In genomic region chr2:152177162-152177805, GRCm38 (mm10) we compare ENCODE assay signal across 9 mouse cellular contexts. TPM values are rescaled to one million over a fixed set of nuclear protein-coding genes. Genes with fewer than 3 reads are reported as not detected.
DNase-seq lines count a peak whose midpoint lies in the region; ATAC-seq and TF ChIP-seq lines count a peak whose summit lies in the region.
"Had no signal": no experiment of that assay in that cellular context is flagged by ENCODE, and none has a peak within 500 bp of the region (broad histone marks: within the 10 kb centered on the region; RNA-seq: fewer than 3 reads in every experiment).

No protein-coding gene starts in this region.

- peak; percentile 45; the same call in 1 of the 2 replicates for ATAC-seq in hindbrain, embryonic 16.5 days
- ATAC-seq in liver, postnatal 0 days = no peak
- peak; percentile 67 for ATAC-seq in stomach, embryonic 15.5 days (ENCODE audit: insufficient read depth, low FRiP score, low read depth)

- no peak overlapping the region for H3K9ac ChIP-seq in hindbrain, embryonic 16.5 days (ENCODE audit: low read depth, low read length)
- H3K9ac ChIP-seq in liver, postnatal 0 days (replicated peaks) = no peak overlapping the region
- no peak overlapping the region for H3K9ac ChIP-seq in stomach, embryonic 15.5 days
- H3K9ac ChIP-seq: liver, embryonic 14.5 days had no signal

- no peaks in the 10 kb centered on the region for H3K27me3 ChIP-seq in hindbrain, embryonic 16.5 days (replicated peaks; ENCODE audit: control insufficient read depth, insufficient read depth, low read length)
- H3K27me3 ChIP-seq in liver, postnatal 0 days (ENCODE audit: insufficient read depth, low read length) = peaks cover 5% of the 10 kb centered on the region; the same call in 1 of the 2 replicates
- H3K27me3 ChIP-seq in stomach, embryonic 15.5 days (replicated peaks) = no peaks in the 10 kb centered on the region

- no peak for TF ChIP-seq CTCF in brain, embryonic 14.5 days (IDR thresholded peaks at IDR 0.05; ENCODE audit: borderline replicate concordance, extremely low read depth, insufficient read depth, insufficient read length)
- TF ChIP-seq CTCF in liver, postnatal 0 days (IDR thresholded peaks at IDR 0.05; ENCODE audit: low read depth) = no peak

- H3K4me2 ChIP-seq in hindbrain, embryonic 16.5 days (ENCODE audit: low read length) = peak overlapping the region; percentile 39
- H3K4me2 ChIP-seq in liver, postnatal 0 days (ENCODE audit: low read depth, low read length) = 0 out of 2 replicates have a peak overlapping the region, but pooled peaks have one; percentile 8
- peak overlapping the region; percentile 36 for H3K4me2 ChIP-seq in stomach, embryonic 15.5 days

- H3K4me3 ChIP-seq in hindbrain, embryonic 16.5 days (ENCODE audit: low read length) = no peak overlapping the region
- H3K4me3 ChIP-seq in liver, postnatal 0 days (ENCODE audit: low read depth, low read length) = no peak overlapping the region
- H3K4me3 ChIP-seq in stomach, embryonic 15.5 days (replicated peaks) = no peak overlapping the region; the same call in 1 of the 2 replicates

- peaks cover 2% of the 10 kb centered on the region; the same call in 1 of the 2 replicates for H3K4me1 ChIP-seq in hindbrain, embryonic 16.5 days (ENCODE audit: control insufficient read depth, insufficient read depth, low read depth, low read length)
- H3K4me1 ChIP-seq in liver, postnatal 0 days (ENCODE audit: insufficient read depth) = no peaks in the 10 kb centered on the region
- H3K4me1 ChIP-seq in stomach, embryonic 15.5 days = 0 out of 2 replicates have a peak, but pooled peaks cover 8% of the 10 kb centered on the region

- DNase-seq in brain, embryonic 14.5 days (ENCODE audit: low read depth) = peak; percentile 44
- peak; percentile 24 for DNase-seq in gastrocnemius, postnatal 10 days
- no peak for DNase-seq in liver, postnatal 0 days
- DNase-seq in cerebellum, adult 11-12 months = no peak
- no peak for DNase-seq in frontal cortex, postnatal 10 days (ENCODE audit: low spot score in 2 of 2)
- no peak for DNase-seq in thymus, postnatal 4 days

- TF ChIP-seq EP300 in liver, postnatal 0 days (IDR thresholded peaks at IDR 0.05; ENCODE audit: low read depth) = no peak

- no peaks in the 10 kb centered on the region for H3K9me3 ChIP-seq in hindbrain, embryonic 16.5 days (ENCODE audit: control insufficient read depth, low read length)
- no peaks in the 10 kb centered on the region for H3K9me3 ChIP-seq in liver, postnatal 0 days (ENCODE audit: low read length)
- H3K9me3 ChIP-seq in stomach, embryonic 15.5 days = no peaks in the 10 kb centered on the region

- no peak for TF ChIP-seq POLR2A in brain, embryonic 14.5 days (IDR thresholded peaks at IDR 0.05; ENCODE audit: borderline replicate concordance, extremely low read depth, insufficient read depth, insufficient read length, poor library complexity, severe bottlenecking)

- H3K27ac ChIP-seq in hindbrain, embryonic 16.5 days (ENCODE audit: low read depth, low read length) = no peak overlapping the region
- H3K27ac ChIP-seq in liver, postnatal 0 days (ENCODE audit: low read depth) = no peak overlapping the region
- no peak overlapping the region for H3K27ac ChIP-seq in stomach, embryonic 15.5 days
- H3K27ac ChIP-seq: liver, embryonic 14.5 days had no signal

- 12% methylated on average over 24 of the region's 24 CpGs for WGBS in hindbrain, embryonic 16.5 days
- 13% methylated on average over 24 of the region's 24 CpGs for whole genome bisulfite sequencing in liver, postnatal 0 days (ENCODE audit: insufficient replicate concordance)
- WGBS in stomach, embryonic 15.5 days = 18% methylated on average over 24 of the region's 24 CpGs

- H3K36me3 ChIP-seq in hindbrain, embryonic 16.5 days (ENCODE audit: control insufficient read depth, insufficient read depth, low read length) = no peaks in the 10 kb centered on the region
- H3K36me3 ChIP-seq in liver, postnatal 0 days (replicated peaks; ENCODE audit: insufficient read depth, low read length) = no peaks in the 10 kb centered on the region
- no peaks in the 10 kb centered on the region for H3K36me3 ChIP-seq in stomach, embryonic 15.5 days

RNA-seq across cellular contexts. Expression of gene Tcf15, which starts 33.9 kb away (rescaled TPM):
- 2.0 and 2.4 TPM in 2 replicates for polyA plus RNA-seq in brain, embryonic 14.5 days (2012; rRNA removed)
- total RNA-seq in gastrocnemius, postnatal 10 days (2021) = 10 to 100 TPM; 17.4 to 22.4 TPM
- 1.3 TPM in 2 replicates for polyA plus RNA-seq in hindbrain, embryonic 16.5 days (2015; fragmentation: Nextera tagmentation; extraction: Ambion mirVana)
- polyA plus RNA-seq in liver, postnatal 0 days (2015; fragmentation: Nextera tagmentation; extraction: Ambion mirVana) = 0.14 and 0.18 TPM in 2 replicates
- polyA plus RNA-seq in stomach, embryonic 15.5 days (2015; fragmentation: Nextera tagmentation; extraction: Ambion mirVana) = 8.2 and 10.7 TPM in 2 replicates

RNA-seq across cellular contexts. Expression of gene Csnk2a1, which starts 49.4 kb away (rescaled TPM):
- 89.5 and 107 TPM in 2 replicates for polyA plus RNA-seq in brain, embryonic 14.5 days (2012; rRNA removed)
- total RNA-seq in gastrocnemius, postnatal 10 days (2021) = 10 to 100 TPM; 77.9 to 80.9 TPM
- polyA plus RNA-seq in hindbrain, embryonic 16.5 days (2015; fragmentation: Nextera tagmentation; extraction: Ambion mirVana) = 91.0 and 93.6 TPM in 2 replicates
- 40.5 and 43.1 TPM in 2 replicates for polyA plus RNA-seq in liver, postnatal 0 days (2015; fragmentation: Nextera tagmentation; extraction: Ambion mirVana)
- polyA plus RNA-seq in stomach, embryonic 15.5 days (2015; fragmentation: Nextera tagmentation; extraction: Ambion mirVana) = 75.3 and 89.8 TPM in 2 replicates

Comparison
In these comparisons a context has a peak if more than half of its experiments do, and no peak if none do; other contexts are left out.
1. DNase-seq: peak in brain, embryonic 14.5 days (single experiment) and gastrocnemius, postnatal 10 days (single experiment); none in liver, postnatal 0 days (single experiment), cerebellum, adult 11-12 months (single experiment), frontal cortex, postnatal 10 days (0 of 2) and thymus, postnatal 4 days (single experiment).
2. Peak in every context shown above with its lines, with median percentiles within 50 percentile points of each other: H3K4me2 ChIP-seq.